8 mouse cellular contexts compared by ENCODE assay signal in the genomic region with DNA sequence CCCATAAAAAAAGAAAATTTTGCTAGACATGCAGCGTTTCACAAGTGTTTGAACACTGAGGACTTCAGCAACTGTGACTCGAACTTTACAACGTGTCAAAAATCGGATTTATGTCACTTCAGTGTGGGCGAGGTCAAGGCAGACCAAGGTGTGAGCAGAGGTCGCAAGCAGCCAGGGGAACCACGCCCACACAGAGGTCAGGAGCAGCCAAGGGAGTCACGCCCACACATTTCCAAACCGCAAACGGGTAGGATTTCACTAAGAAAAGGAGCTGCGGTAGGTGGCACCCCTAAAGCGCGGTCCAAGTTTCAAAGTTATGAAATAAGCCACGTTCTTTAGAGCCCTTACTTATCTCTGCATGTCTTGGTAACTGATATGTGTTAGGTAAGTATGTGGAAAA. TPM values are rescaled to one million over a fixed set of nuclear protein-coding genes. Genes with fewer than 3 reads are reported as not detected.
DNase-seq lines count a peak whose midpoint lies in the region; ATAC-seq lines count a peak whose summit lies in the region.

No protein-coding gene starts in this region.

- no peak for ATAC-seq in cerebellum, adult (ENCODE audit: insufficient number of reproducible peaks, low FRiP score, low TSS enrichment)

- H3K9me3 ChIP-seq in megakaryocyte, embryonic 14.5 days, result no peaks in the 10 kb centered on the region

- no peaks in the 10 kb centered on the region for H3K36me3 ChIP-seq in megakaryocyte, embryonic 14.5 days (replicated peaks; ENCODE audit: low read length)

- peak overlapping the region; percentile 89 for H3K4me3 ChIP-seq in megakaryocyte, embryonic 14.5 days (replicated peaks)

- peak; percentile 87 for DNase-seq in 416B (ENCODE audit: low read depth)
- DNase-seq in ZHBTc4 (ENCODE audit: low read depth, low spot score), result peak; percentile 74
- DNase-seq in gonadal fat pad, adult 2 months (ENCODE audit: low read depth), result peak; percentile 77
- peak; percentile 45 to 61 for DNase-seq in kidney, postnatal 36 days
- no peak for DNase-seq in cerebellum, adult 8-10 months
- DNase-seq in left cerebral cortex, adult 9 months (ENCODE audit: low spot score in 2 of 2), result no peak

- H3K4me1 ChIP-seq in megakaryocyte, embryonic 14.5 days, result peaks cover 16% of the 10 kb centered on the region

- H3K27me3 ChIP-seq in megakaryocyte, embryonic 14.5 days (replicated peaks), result no peaks in the 10 kb centered on the region

RNA-seq across cellular contexts. Expression of a gene that starts 43.1 kb away (rescaled TPM):
- 39.5 and 61.5 TPM in 2 replicates for polyA plus RNA-seq in gonadal fat pad, adult 2 months (2012; rRNA removed)
- polyA plus RNA-seq in megakaryocyte, embryonic 14.5 days (2012; ENCODE audit: insufficient read depth, low replicate concordance), result 0.26 TPM in 1 of 2 replicates, not detected in the other

RNA-seq across cellular contexts. Expression of a gene that starts 43.2 kb away (rescaled TPM):
- 0.65 and 1.1 TPM in 2 replicates for polyA plus RNA-seq in gonadal fat pad, adult 2 months (2012; rRNA removed)
- polyA plus RNA-seq in megakaryocyte, embryonic 14.5 days (2012; ENCODE audit: insufficient read depth, low replicate concordance), result 0.07 TPM in 1 of 2 replicates, not detected in the other

Comparison
In these comparisons a context has a peak if more than half of its experiments do, and no peak if none do; other contexts are left out.
1. DNase-seq: peak in 416B (single experiment), ZHBTc4 (single experiment), gonadal fat pad, adult 2 months (single experiment) and kidney, postnatal 36 days (2 of 2); none in cerebellum, adult 8-10 months (single experiment) and left cerebral cortex, adult 9 months (0 of 2).
2. RNA of a gene that starts 43.1 kb away (polyA plus RNA-seq): 39.5 to 61.5 TPM in gonadal fat pad, adult 2 months; 0.26 TPM in megakaryocyte, embryonic 14.5 days; every median in the first group is over 10 times any median in the second.